Mouse (Mus musculus) heart, adult 18-20 months (tissue): ENCODE data around the gene Fcer1g. TPM values are rescaled to one million over a fixed set of nuclear protein-coding genes. Genes with fewer than 3 reads are reported as not detected.

Source experiments
- DNase-seq, 2 experiments: peaks; one replicate each; pipeline ENCODE4 v3.0.0; 2021 to 2022; ENCODE audit warnings: mixed read lengths in 1 of 2
- total RNA-seq, 2 experiments: library from RNA; stranded (reverse); gene quantifications; 2 replicates each; pipeline ENCODE4 v1.2.3; 2021

Fcer1g gene
- total RNA-seq, 2 experiments from 2014 or later = 10.2 to 13.4 TPM

- DNase-seq = no peak
Observed at GRCm38 (mm10) chr1:171187851-171188700, 46.1 kb downstream of the Fcer1g start.

DNA sequence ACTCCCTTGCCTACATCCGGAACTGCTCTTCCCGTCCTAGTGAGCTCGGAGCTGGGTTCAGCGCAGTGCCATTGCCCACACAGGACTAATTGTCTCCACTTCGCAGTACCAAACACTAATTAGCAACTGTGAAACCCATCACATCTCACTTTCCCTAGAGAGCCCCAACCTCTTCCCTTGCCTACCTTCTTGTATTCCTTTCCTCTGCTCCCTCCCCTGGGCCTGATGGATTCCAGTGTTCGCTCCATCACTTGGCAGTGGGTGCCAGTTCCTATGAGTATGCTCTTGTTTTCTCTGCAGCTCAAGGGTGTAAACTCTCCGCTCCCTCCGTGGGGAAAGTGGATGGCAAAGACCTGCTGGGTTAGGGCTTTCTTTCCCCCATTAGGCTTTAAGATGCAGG is 48.5 kb downstream of the Fcer1g start:
- no peak for DNase-seq

DNA sequence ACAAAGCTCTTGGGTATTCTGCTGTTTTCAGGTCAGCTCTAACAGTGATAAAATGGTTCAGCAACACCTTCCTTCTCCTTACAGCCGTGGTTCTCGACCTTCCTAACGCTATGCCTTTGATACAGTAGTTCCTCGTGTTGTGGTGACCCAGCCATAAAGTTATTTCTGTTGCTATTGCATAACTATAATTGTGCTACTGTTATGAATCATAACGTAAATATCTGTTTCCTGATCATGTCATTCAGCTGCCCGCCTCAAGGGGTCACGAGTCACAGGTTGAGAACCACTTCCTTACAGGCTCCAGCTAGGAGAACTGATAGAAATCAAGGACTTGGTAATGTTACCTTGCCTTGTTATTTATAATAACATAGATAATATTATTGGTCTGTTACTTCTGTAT is 49.9 kb downstream of the Fcer1g start:
- DNase-seq = peak; percentile 61 to 73

DNA sequence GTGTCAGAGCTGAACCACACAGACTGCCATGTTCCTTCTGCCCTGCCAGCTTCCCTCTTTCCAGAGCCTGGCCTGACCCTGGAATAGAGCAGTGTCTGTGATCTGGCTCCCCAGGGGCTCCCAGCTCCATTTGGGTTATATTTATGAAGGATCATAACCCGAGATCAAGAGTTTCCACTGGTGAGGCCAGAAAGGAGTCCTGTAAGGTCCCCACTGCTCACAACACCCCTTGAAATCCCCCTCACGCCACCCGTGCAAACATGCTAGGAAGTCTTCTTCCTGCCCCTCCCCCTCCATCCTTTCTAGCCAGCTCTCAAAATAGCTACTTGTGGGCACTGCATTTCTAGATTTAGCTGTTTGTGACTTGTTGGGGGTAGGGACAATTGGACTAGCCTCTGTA is 50.5 kb downstream of the Fcer1g start:
- DNase-seq = peak; percentile 77 to 80

DNA sequence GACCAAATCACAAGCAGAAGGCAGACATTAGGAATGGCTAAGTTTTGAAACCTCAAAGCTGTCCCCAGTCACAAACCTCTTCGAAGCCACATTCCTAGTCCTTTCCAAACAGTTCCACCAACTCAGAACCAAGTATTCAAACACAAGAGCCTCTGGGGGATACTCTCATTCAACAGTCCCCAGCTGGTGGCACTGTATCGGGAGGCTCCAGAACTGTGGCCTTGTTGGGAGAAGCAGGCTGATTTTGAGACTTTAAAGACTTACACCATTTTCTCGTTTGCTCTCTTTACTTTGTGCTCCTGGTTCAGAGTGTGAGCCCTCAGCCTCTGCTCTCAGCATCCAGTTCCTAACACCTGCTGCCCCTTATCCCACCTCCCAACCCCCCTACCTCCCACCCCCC is 51.1 kb downstream of the Fcer1g start:
- DNase-seq = no peak

Other genes with a start within 250 kb of the Fcer1g start
- gene Fcgr4, start 215.4 kb downstream of the Fcer1g start, total RNA-seq = under 1 TPM; 0.35 to 0.59 TPM
- 10 to 100 TPM; 12.7 to 12.9 TPM for gene Fcgr3, start 169.4 kb downstream of the Fcer1g start, total RNA-seq
- gene Cfap126, start 120.4 kb downstream of the Fcer1g start, total RNA-seq = 1 to 10 TPM in 1 of 2 experiments, under 1 TPM in 1; 0.60 to 1.4 TPM
- 1,000 to 10,000 TPM; 1,188 to 1,220 TPM for gene Sdhc, start 83.8 kb downstream of the Fcer1g start, total RNA-seq
- gene Mpz, start 83.7 kb downstream of the Fcer1g start, total RNA-seq = under 1 TPM; 0.55 to 0.75 TPM
- 100 to 1,000 TPM; 196 to 272 TPM for gene Pcp4l1, start 38.1 kb downstream of the Fcer1g start, total RNA-seq
- not detected for gene Nr1i3, start 20.4 kb downstream of the Fcer1g start, total RNA-seq
- gene Tomm40l, start 11.9 kb downstream of the Fcer1g start, total RNA-seq = 10 to 100 TPM; 89.6 to 92.9 TPM
- gene Apoa2, start 9.3 kb downstream of the Fcer1g start, total RNA-seq = 1 to 10 TPM; 2.0 to 2.7 TPM
- gene Adamts4, start 16.1 kb upstream of the Fcer1g start, total RNA-seq = 1 to 10 TPM in 1 of 2 experiments, under 1 TPM in 1; 0.57 to 1.2 TPM
- gene Ndufs2, start 17.0 kb upstream of the Fcer1g start, total RNA-seq = 1,000 to 10,000 TPM; 1,592 to 1,593 TPM
- gene B4galt3, start 36.0 kb upstream of the Fcer1g start, total RNA-seq = 10 to 100 TPM; 18.7 to 19.6 TPM
- gene Ppox, start 46.8 kb upstream of the Fcer1g start, total RNA-seq = 10 to 100 TPM; 13.1 to 13.6 TPM
- gene Usp21, start 53.6 kb upstream of the Fcer1g start, total RNA-seq = 10 to 100 TPM; 17.7 to 20.9 TPM
- 10 to 100 TPM; 90.4 to 91.6 TPM for gene Ufc1, start 60.7 kb upstream of the Fcer1g start, total RNA-seq
- gene Dedd, start 94.8 kb upstream of the Fcer1g start, total RNA-seq = 10 to 100 TPM; 21.8 to 23.5 TPM
- gene Nit1, start 111.3 kb upstream of the Fcer1g start, total RNA-seq = 10 to 100 TPM; 26.4 to 28.8 TPM
- 10 to 100 TPM; 84.8 to 94.3 TPM for gene Pfdn2, start 111.3 kb upstream of the Fcer1g start, total RNA-seq
- gene Klhdc9, start 126.4 kb upstream of the Fcer1g start, total RNA-seq = not detected
- under 1 TPM; 0.15 to 0.18 TPM for gene Nectin4, start 135.7 kb upstream of the Fcer1g start, total RNA-seq
- gene Arhgap30, start 154.6 kb upstream of the Fcer1g start, total RNA-seq = 1 to 10 TPM; 2.7 to 5.0 TPM
- 10 to 100 TPM; 40.1 to 42.5 TPM for gene Usf1, start 176.9 kb upstream of the Fcer1g start, total RNA-seq
- 1 to 10 TPM in 1 of 2 experiments, not detected in 1; 1.6 TPM for gene Tstd1, start 184.5 kb upstream of the Fcer1g start, total RNA-seq
- gene F11r, start 203.2 kb upstream of the Fcer1g start, total RNA-seq = 10 to 100 TPM; 33.3 to 34.1 TPM